Mouse (Mus musculus): ENCODE results near the gene Stim1. TPM values are rescaled to one million over a fixed set of nuclear protein-coding genes. Genes with fewer than 3 reads are reported as not detected.
A peak's percentile ranks its signal among the peaks of the same experiment; 100 is the strongest.

The Stim1 gene
- 10 to 100 TPM; 67.7 to 70.4 TPM for total RNA-seq (2021)

- DNase-seq (ENCODE audit: extremely low spot score in 1 of 2, low spot score in 1 of 2), result peak; percentile 20 to 44
Measured at GRCm38 (mm10) chr7:102267601-102268394, at the start of gene Stim1. Stim1 (plus strand) TSS chr7:102267806.

GRCm38 (mm10) chr7:102221899-102222298 lies 45.7 kb upstream of the Stim1 start:
- no peak for DNase-seq (ENCODE audit: extremely low spot score in 1 of 2, low spot score in 1 of 2)

GRCm38 (mm10) chr7:102222336-102222735 lies 45.3 kb upstream of the Stim1 start:
- no peak for DNase-seq (ENCODE audit: extremely low spot score in 1 of 2, low spot score in 1 of 2)

GRCm38 (mm10) chr7:102222830-102223556 lies 44.6 kb upstream of the Stim1 start:
- DNase-seq (ENCODE audit: extremely low spot score in 1 of 2, low spot score in 1 of 2), result peak; percentile 43 to 61

GRCm38 (mm10) chr7:102223883-102224738 lies 43.5 kb upstream of the Stim1 start:
- DNase-seq (ENCODE audit: extremely low spot score in 1 of 2, low spot score in 1 of 2), result no peak

GRCm38 (mm10) chr7:102226051-102226450 lies 41.6 kb upstream of the Stim1 start:
- DNase-seq (ENCODE audit: extremely low spot score in 1 of 2, low spot score in 1 of 2), result no peak

GRCm38 (mm10) chr7:102228049-102228670 lies 39.4 kb upstream of the Stim1 start:
- DNase-seq (ENCODE audit: extremely low spot score in 1 of 2, low spot score in 1 of 2), result no peak

GRCm38 (mm10) chr7:102229814-102230213 lies 37.8 kb upstream of the Stim1 start:
- no peak for DNase-seq (ENCODE audit: extremely low spot score in 1 of 2, low spot score in 1 of 2)

GRCm38 (mm10) chr7:102233059-102233458 lies 34.5 kb upstream of the Stim1 start:
- DNase-seq (ENCODE audit: extremely low spot score in 1 of 2, low spot score in 1 of 2), result no peak

GRCm38 (mm10) chr7:102238686-102239286 lies 28.8 kb upstream of the Stim1 start:
- DNase-seq (ENCODE audit: extremely low spot score in 1 of 2, low spot score in 1 of 2), result no peak

GRCm38 (mm10) chr7:102239591-102239990 lies 28.0 kb upstream of the Stim1 start:
- no peak for DNase-seq (ENCODE audit: extremely low spot score in 1 of 2, low spot score in 1 of 2)

GRCm38 (mm10) chr7:102242371-102242770 lies 25.2 kb upstream of the Stim1 start:
- no peak for DNase-seq (ENCODE audit: extremely low spot score in 1 of 2, low spot score in 1 of 2)

- no peak for DNase-seq (ENCODE audit: extremely low spot score in 1 of 2, low spot score in 1 of 2)
Measured at GRCm38 (mm10) chr7:102242917-102243316, 24.7 kb upstream of the Stim1 start.

- no peak for DNase-seq (ENCODE audit: extremely low spot score in 1 of 2, low spot score in 1 of 2)
Measured at GRCm38 (mm10) chr7:102243870-102244269, 23.7 kb upstream of the Stim1 start.

GRCm38 (mm10) chr7:102244782-102245535 lies 22.6 kb upstream of the Stim1 start:
- no peak for DNase-seq (ENCODE audit: extremely low spot score in 1 of 2, low spot score in 1 of 2)

- peak in 1 of 2 experiments; percentile 26 for DNase-seq (ENCODE audit: extremely low spot score in 1 of 2, low spot score in 1 of 2)
Measured at GRCm38 (mm10) chr7:102245775-102246174, 21.8 kb upstream of the Stim1 start.

GRCm38 (mm10) chr7:102246265-102246664 lies 21.3 kb upstream of the Stim1 start:
- DNase-seq (ENCODE audit: extremely low spot score in 1 of 2, low spot score in 1 of 2), result no peak

GRCm38 (mm10) chr7:102246956-102247797 lies 20.4 kb upstream of the Stim1 start:
- DNase-seq (ENCODE audit: extremely low spot score in 1 of 2, low spot score in 1 of 2), result no peak

Data from layer of hippocampus, postnatal 25 days (tissue).